Mouse (Mus musculus) liver, embryonic 14.5 days (tissue): ENCODE measurements around the gene Magi1. TPM values are rescaled to one million over a fixed set of nuclear protein-coding genes. Genes with fewer than 3 reads are reported as not detected.

ENCODE experiments used
- ATAC-seq: fragments of 200-750 bp; cut with Nextera tagmentation; 2 replicates; pipeline ENCODE4 v1.8.0; 2017; ENCODE audit warnings: moderate number of reproducible peaks, mild to moderate bottlenecking, moderate library complexity; ENCODE audit not compliant: insufficient read depth
- DNase-seq, 3 experiments: peaks; one replicate each; pipeline ENCODE4 v3.0.0-alpha.2; 2012 to 2013; ENCODE audit warnings: low read depth in 3 of 3, low spot score in 3 of 3
- H3K27ac ChIP-seq: fragments of 300-500 bp; sonication (generic); 2 replicates; pipeline ENCODE4 v1.5.1; 2014; ENCODE audit warnings: moderate library complexity, mild to moderate bottlenecking, control low read depth, inconsistent platforms
- H3K27me3 ChIP-seq: fragments of 300-500 bp; sonication (generic); 2 replicates; pipeline ENCODE4 v1.6.1; 2014; ENCODE audit warnings: mild to moderate bottlenecking, low read length, moderate library complexity; ENCODE audit not compliant: control insufficient read depth, insufficient read depth
- H3K36me3 ChIP-seq: fragments of 300-500 bp; sonication (generic); replicated peaks from 2 replicates; pipeline ENCODE4 v1.6.1; 2014; ENCODE audit warnings: low read depth; ENCODE audit not compliant: control insufficient read depth, insufficient read depth
- H3K4me1 ChIP-seq, 2 experiments: fragments of 200-500 bp in 1 of 2; fragments of 300-500 bp in 1 of 2; sonication (generic) in 1 of 2; replicated peaks; 2 replicates each; pipeline ENCODE4 v1.6.1; 2012 to 2014; ENCODE audit warnings: antibody characterized with exemption in 1 of 2, inconsistent platforms in 1 of 2, low read length in 1 of 2; ENCODE audit not compliant: control insufficient read depth in 2 of 2, insufficient read depth in 2 of 2
- H3K4me2 ChIP-seq: fragments of 300-500 bp; sonication (generic); 2 replicates; pipeline ENCODE4 v1.6.1; 2014; ENCODE audit warnings: low read depth, mild to moderate bottlenecking, control low read depth, moderate library complexity
- H3K4me3 ChIP-seq, 2 experiments: fragments of 200-500 bp in 1 of 2; fragments of 300-500 bp in 1 of 2; sonication (generic) in 1 of 2; 2 replicates each; pipeline ENCODE4 v1.5.1; 2012 to 2014; ENCODE audit warnings: low read depth in 2 of 2, low read length in 2 of 2, mild to moderate bottlenecking in 2 of 2, control low read depth in 1 of 2, inconsistent platforms in 1 of 2, moderate library complexity in 1 of 2; ENCODE audit not compliant: insufficient read depth in 1 of 2
- H3K9ac ChIP-seq: fragments of 300-500 bp; sonication (generic); replicated peaks from 2 replicates; pipeline ENCODE4 v1.6.1; 2014; ENCODE audit warnings: mild to moderate bottlenecking, control low read depth, moderate library complexity
- H3K9me3 ChIP-seq: fragments of 300-500 bp; sonication (generic); 2 replicates; pipeline ENCODE4 v1.6.1; 2016; ENCODE audit warnings: low read length, mixed read lengths; ENCODE audit not compliant: control insufficient read depth
- CTCF ChIP-seq: IDR thresholded peaks from 2 replicates; pipeline ENCODE4 v1.5.1; 2016; ENCODE audit warnings: antibody characterized with exemption, low read depth, control low read depth
- EP300 ChIP-seq: IDR thresholded peaks from 2 replicates; pipeline ENCODE4 v1.6.1; 2016; ENCODE audit warnings: antibody characterized with exemption, low read depth
- WGBS: fragments of 180-500 bp; shearing (Covaris S2); extraction: QIAGEN DNeasy Blood & Tissue Kit; methylation state at CpG from one replicate; pipeline ENCODE4 v1.1.7; 2014; ENCODE audit not compliant: insufficient replicate concordance; 5-methylcytosine and 5-hydroxymethylcytosine counted together
- polyA plus RNA-seq, 2 experiments: library from polyadenylated mRNA; depleted of rRNA in 1 of 2; stranded (reverse) in 1 of 2; unstranded in 1 of 2; fragments of >200 nt; fragmentation: Nextera tagmentation in 1 of 2; extraction: Ambion mirVana in 1 of 2; gene quantifications; 2 replicates each; pipeline versions ENCODE4 v1.2.1 to v1.2.3; 2012 to 2014

Gene Magi1
- polyA plus RNA-seq, 2 experiments: 1.1 to 1.3 TPM

- Histone ChIP-seq H3K27ac (no peak overlapping the region), H3K36me3 (no peaks in the 10 kb centered on the region), H3K9me3 (no peaks in the 10 kb centered on the region), H3K4me3 (no peak overlapping the region), H3K27me3 (no peaks in the 10 kb centered on the region), H3K4me1 (no peaks in the 10 kb centered on the region), H3K4me2 (no peak overlapping the region), H3K9ac (no peak overlapping the region)
- ATAC-seq (no peak), DNase-seq (no peak)
- WGBS: 27% methylated on average over 1 of the region's 1 CpGs
- TF ChIP-seq EP300 (no peak), CTCF (no peak)
These were observed 426.9 kb downstream of the Magi1 start for GRCm38 (mm10) chr6:93856783-93857182.

GRCm38 (mm10) chr6:93855806-93856641 lies 427.7 kb downstream of the Magi1 start:
- ATAC-seq: no peak
- 48% methylated on average over 8 of the region's 8 CpGs for WGBS

GRCm38 (mm10) chr6:93848942-93849790 lies 434.6 kb downstream of the Magi1 start:
- Histone ChIP-seq H3K36me3 (no peaks in the 10 kb centered on the region), H3K9me3 (no peaks in the 10 kb centered on the region), H3K4me3 (no peak overlapping the region), H3K4me2 (no peak overlapping the region), H3K9ac (no peak overlapping the region), H3K27me3 (no peaks in the 10 kb centered on the region), H3K4me1 (no peaks in the 10 kb centered on the region), H3K27ac (no peak overlapping the region)
- WGBS: 55% methylated on average over 7 of the region's 7 CpGs
- no peak for TF ChIP-seq CTCF
- no peak for TF ChIP-seq EP300
- no peak for ATAC-seq
- DNase-seq: no peak

More at GRCm38 (mm10) chr6:93855806-93856641, 427.7 kb downstream of the Magi1 start:
- Histone ChIP-seq H3K4me1 (no peaks in the 10 kb centered on the region), H3K36me3 (no peaks in the 10 kb centered on the region), H3K9me3 (no peaks in the 10 kb centered on the region), H3K4me3 (no peak overlapping the region), H3K4me2 (no peak overlapping the region), H3K27ac (no peak overlapping the region), H3K27me3 (no peaks in the 10 kb centered on the region), H3K9ac (no peak overlapping the region)
- TF ChIP-seq CTCF: no peak
- TF ChIP-seq EP300: no peak
- DNase-seq: no peak

GRCm38 (mm10) chr6:93845498-93845897 lies 438.2 kb downstream of the Magi1 start:
- Histone ChIP-seq H3K36me3 (no peaks in the 10 kb centered on the region), H3K9ac (no peak overlapping the region), H3K27ac (no peak overlapping the region), H3K4me3 (no peak overlapping the region), H3K27me3 (no peaks in the 10 kb centered on the region), H3K9me3 (no peaks in the 10 kb centered on the region), H3K4me1 (no peaks in the 10 kb centered on the region), H3K4me2 (no peak overlapping the region)
- no peak for DNase-seq
- no peak for TF ChIP-seq EP300
- no peak for TF ChIP-seq CTCF
- no peak for ATAC-seq
- WGBS: 59% methylated on average over 3 of the region's 3 CpGs

GRCm38 (mm10) chr6:93845080-93845479 lies 438.6 kb downstream of the Magi1 start:
- H3K27me3 ChIP-seq: no peaks in the 10 kb centered on the region
- H3K9me3 ChIP-seq: no peaks in the 10 kb centered on the region
- no peak for DNase-seq
- no peak overlapping the region for H3K4me2 ChIP-seq
- no peak for TF ChIP-seq CTCF
- TF ChIP-seq EP300: no peak
- ATAC-seq: no peak
- H3K4me3 ChIP-seq: no peak overlapping the region
- no peaks in the 10 kb centered on the region for H3K4me1 ChIP-seq
- H3K9ac ChIP-seq: no peak overlapping the region
- H3K36me3 ChIP-seq: no peaks in the 10 kb centered on the region
- WGBS: 63% methylated on average over 5 of the region's 5 CpGs
- H3K27ac ChIP-seq: no peak overlapping the region
